Mouse (Mus musculus) limb, embryonic 12.5 days (tissue): Measurements from ENCODE around the gene Nudt4. TPM values are rescaled to one million over a fixed set of nuclear protein-coding genes. Genes with fewer than 3 reads are reported as not detected.

Experiments
- ATAC-seq: fragments of 200-750 bp; cut with Nextera tagmentation; 2 replicates; pipeline ENCODE4 v1.8.0; 2017; ENCODE audit warnings: low read depth, moderate TSS enrichment; ENCODE audit not compliant: insufficient number of reproducible peaks, insufficient read depth, low FRiP score, low TSS enrichment
- H3K27ac ChIP-seq: fragments of 300-500 bp; sonication (generic); 2 replicates; pipeline ENCODE4 v1.5.1; 2016; ENCODE audit warnings: mild to moderate bottlenecking, moderate library complexity
- H3K27me3 ChIP-seq: fragments of 300-500 bp; sonication (generic); 2 replicates; pipeline ENCODE4 v1.6.1; 2016; ENCODE audit warnings: mild to moderate bottlenecking, moderate library complexity
- H3K36me3 ChIP-seq: fragments of 300-500 bp; sonication (generic); 2 replicates; pipeline ENCODE4 v1.6.1; 2016; ENCODE audit warnings: mild to moderate bottlenecking, moderate library complexity
- H3K4me1 ChIP-seq: fragments of 300-500 bp; sonication (generic); replicated peaks from 2 replicates; pipeline ENCODE4 v1.6.1; 2016
- H3K4me2 ChIP-seq: fragments of 300-500 bp; sonication (generic); 2 replicates; pipeline ENCODE4 v1.6.1; 2016; ENCODE audit warnings: mild to moderate bottlenecking, moderate library complexity
- H3K4me3 ChIP-seq: fragments of 300-500 bp; sonication (generic); replicated peaks from 2 replicates; pipeline ENCODE4 v1.5.1; 2016; ENCODE audit warnings: mild to moderate bottlenecking
- H3K9ac ChIP-seq: fragments of 300-500 bp; sonication (generic); replicated peaks from 2 replicates; pipeline ENCODE4 v1.6.1; 2016; ENCODE audit warnings: mild to moderate bottlenecking, moderate library complexity
- H3K9me3 ChIP-seq: fragments of 300-500 bp; sonication (generic); 2 replicates; pipeline ENCODE4 v1.6.1; 2016; ENCODE audit warnings: mild to moderate bottlenecking, moderate library complexity
- WGBS: fragments of 180-500 bp; shearing (Covaris S2); methylation state at CpG from one replicate; pipeline ENCODE4 v1.1.7; 2016; 5-methylcytosine and 5-hydroxymethylcytosine counted together
- polyA plus RNA-seq: library from polyadenylated mRNA; unstranded; fragments of >200 nt; fragmentation: Nextera tagmentation; extraction: Ambion mirVana; gene quantifications from 2 replicates; pipeline ENCODE4 v1.2.1, GENCODE M21; 2016

Gene Nudt4
- 111 and 120 TPM in 2 replicates for polyA plus RNA-seq

- Histone ChIP-seq H3K9ac (peak within 1 kb of the TSS; percentile 96), H3K4me1 (peaks cover 29% of the 10 kb centered on the region), H3K27me3 (no peaks in the 10 kb centered on the region), H3K9me3 (no peaks in the 10 kb centered on the region), H3K4me2 (peak within 1 kb of the TSS; percentile 86), H3K27ac (peak within 1 kb of the TSS; percentile 91), H3K36me3 (0 out of 2 replicates have a peak, but pooled peaks cover 3% of the 10 kb centered on the region), H3K4me3 (peak within 1 kb of the TSS; percentile 96)
- WGBS = 3% methylated on average over 79 of the region's 97 CpGs
- peak; percentile 81 for ATAC-seq
Measured at GRCm38 (mm10) chr10:95563851-95564845, at the start of gene Nudt4. Gene Nudt4, minus strand, starts transcription at chr10:95564146.

DNA sequence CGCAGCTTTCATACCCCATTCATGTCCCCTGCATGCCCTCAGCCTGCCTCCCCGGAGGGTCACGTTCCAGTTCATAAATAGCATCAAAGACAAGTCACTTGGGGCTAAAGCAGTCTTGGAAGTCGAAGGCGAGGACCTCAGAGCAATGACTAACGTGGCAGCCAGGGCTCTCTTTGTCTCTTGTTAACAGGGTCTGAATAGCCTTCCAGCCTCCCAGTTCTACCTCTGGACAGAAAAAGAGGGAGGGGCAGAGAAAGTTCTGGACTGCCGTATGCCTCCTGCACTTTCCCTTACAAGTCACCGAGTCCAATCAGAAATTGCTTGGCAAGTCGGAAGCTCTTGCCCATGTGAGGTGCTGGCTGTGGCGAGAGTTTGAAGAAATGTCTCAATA is 47.4 kb upstream of the Nudt4 start:
- no peak overlapping the region for H3K27ac ChIP-seq
- WGBS = 51% methylated on average over 10 of the region's 10 CpGs

DNA sequence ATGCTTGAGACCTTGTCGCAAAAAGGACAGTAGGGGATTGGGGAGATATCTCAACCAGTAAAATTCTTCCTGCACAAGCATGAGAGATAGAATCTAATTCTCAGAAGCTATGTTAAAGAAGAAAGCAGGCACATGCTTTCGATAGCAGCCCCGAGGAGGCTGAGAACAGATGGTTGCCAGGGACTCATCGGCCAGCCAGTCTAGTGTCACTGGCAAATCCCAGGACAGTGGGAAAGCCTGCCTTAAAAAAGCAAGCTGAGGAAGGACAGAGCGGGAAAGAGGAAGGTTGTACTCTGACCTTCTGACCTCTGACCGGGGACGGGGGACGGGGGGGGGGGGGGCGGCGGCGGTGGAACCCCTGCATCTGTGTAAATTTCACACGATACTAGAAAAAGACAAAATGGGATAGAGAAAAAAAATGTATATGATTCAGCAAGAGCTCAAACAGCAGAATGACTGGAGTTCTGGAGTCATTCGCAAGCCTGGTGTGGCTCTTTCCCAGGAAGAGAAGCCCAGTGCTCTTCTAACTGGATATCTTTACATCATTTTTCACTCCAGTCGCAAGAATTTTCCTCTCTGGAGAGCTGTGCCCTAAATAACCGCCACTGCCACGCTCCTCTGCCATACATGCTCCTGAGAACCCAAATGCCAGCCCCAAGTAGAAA is 46.9 kb upstream of the Nudt4 start:
- no peak overlapping the region for H3K9ac ChIP-seq
- H3K36me3 ChIP-seq = no peaks in the 10 kb centered on the region
- no peak for ATAC-seq
- WGBS = 54% methylated on average over 16 of the region's 16 CpGs
- H3K4me2 ChIP-seq = peak overlapping the region; percentile 17
- no peaks in the 10 kb centered on the region for H3K27me3 ChIP-seq
- peaks cover 6% of the 10 kb centered on the region; the same call in 1 of the 2 replicates for H3K4me1 ChIP-seq
- no peaks in the 10 kb centered on the region for H3K9me3 ChIP-seq
- no peak overlapping the region for H3K27ac ChIP-seq
- H3K4me3 ChIP-seq = no peak overlapping the region

More for the DNA sequence above, 47.4 kb upstream of the Nudt4 start:
- Histone ChIP-seq H3K27me3 (no peaks in the 10 kb centered on the region), H3K9ac (no peak overlapping the region), H3K4me2 (peak overlapping the region; percentile 17), H3K36me3 (no peaks in the 10 kb centered on the region), H3K4me1 (peaks cover 6% of the 10 kb centered on the region; the same call in 1 of the 2 replicates), H3K9me3 (no peaks in the 10 kb centered on the region), H3K4me3 (no peak overlapping the region)
- ATAC-seq = no peak

- H3K4me2 ChIP-seq = 0 out of 2 replicates have a peak overlapping the region, but pooled peaks have one; percentile 17
- no peak for ATAC-seq
Measured at GRCm38 (mm10) chr10:95604979-95605613, 41.1 kb upstream of the Nudt4 start.

DNA sequence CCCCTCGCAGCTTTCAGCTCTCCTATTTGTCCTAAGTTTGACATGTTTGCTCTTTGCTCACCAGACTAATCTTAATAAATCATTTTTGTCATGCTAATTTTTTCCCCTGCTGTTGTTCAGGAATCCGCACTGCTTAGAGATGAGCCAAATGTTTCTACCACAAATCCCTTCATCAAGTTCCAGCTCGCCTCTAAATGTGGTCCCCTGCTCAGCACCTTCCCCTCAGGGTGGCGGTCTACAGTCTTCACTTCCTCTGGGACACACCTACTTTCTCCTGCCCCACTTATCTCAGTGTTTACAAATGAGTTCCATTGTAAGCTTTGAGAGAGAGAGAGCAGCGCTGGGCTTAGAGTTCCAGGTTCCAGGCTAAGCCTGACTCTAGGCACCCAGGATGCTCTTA is 36.6 kb upstream of the Nudt4 start:
- Histone ChIP-seq H3K27ac (no peak overlapping the region), H3K4me3 (no peak overlapping the region), H3K36me3 (no peaks in the 10 kb centered on the region), H3K27me3 (no peaks in the 10 kb centered on the region), H3K4me2 (no peak overlapping the region), H3K9me3 (no peaks in the 10 kb centered on the region), H3K4me1 (0 out of 2 replicates have a peak, but pooled peaks cover 5% of the 10 kb centered on the region), H3K9ac (no peak overlapping the region)
- ATAC-seq = no peak
- 56% methylated on average over 5 of the region's 5 CpGs for WGBS

More at GRCm38 (mm10) chr10:95604979-95605613, 41.1 kb upstream of the Nudt4 start:
- H3K27ac ChIP-seq = no peak overlapping the region
- no peaks in the 10 kb centered on the region for H3K9me3 ChIP-seq
- H3K4me3 ChIP-seq = no peak overlapping the region
- WGBS = 49% methylated on average over 22 of the region's 22 CpGs
- no peak overlapping the region for H3K9ac ChIP-seq
- no peaks in the 10 kb centered on the region for H3K36me3 ChIP-seq
- H3K27me3 ChIP-seq = no peaks in the 10 kb centered on the region
- H3K4me1 ChIP-seq = 0 out of 2 replicates have a peak, but pooled peaks cover 5% of the 10 kb centered on the region

- Histone ChIP-seq H3K36me3 (no peaks in the 10 kb centered on the region), H3K27ac (no peak overlapping the region), H3K4me1 (no peaks in the 10 kb centered on the region), H3K4me3 (no peak overlapping the region), H3K9me3 (no peaks in the 10 kb centered on the region), H3K27me3 (no peaks in the 10 kb centered on the region), H3K9ac (no peak overlapping the region), H3K4me2 (no peak overlapping the region)
- 79% methylated on average over 7 of the region's 7 CpGs for WGBS
- no peak for ATAC-seq
Measured at GRCm38 (mm10) chr10:95599740-95600139, 35.8 kb upstream of the Nudt4 start.

GRCm38 (mm10) chr10:95598056-95598587 is 34.2 kb upstream of the Nudt4 start:
- Histone ChIP-seq H3K4me2 (no peak overlapping the region), H3K27ac (no peak overlapping the region), H3K27me3 (no peaks in the 10 kb centered on the region), H3K4me1 (no peaks in the 10 kb centered on the region), H3K4me3 (no peak overlapping the region), H3K9me3 (no peaks in the 10 kb centered on the region), H3K9ac (no peak overlapping the region), H3K36me3 (no peaks in the 10 kb centered on the region)
- no peak for ATAC-seq
- 83% methylated on average over 15 of the region's 15 CpGs for WGBS

- 45% methylated on average over 8 of the region's 8 CpGs for WGBS
- Histone ChIP-seq H3K36me3 (no peaks in the 10 kb centered on the region), H3K9me3 (no peaks in the 10 kb centered on the region), H3K4me3 (no peak overlapping the region), H3K27me3 (no peaks in the 10 kb centered on the region), H3K4me1 (no peaks in the 10 kb centered on the region), H3K9ac (no peak overlapping the region), H3K4me2 (no peak overlapping the region), H3K27ac (no peak overlapping the region)
- no peak for ATAC-seq
Measured at GRCm38 (mm10) chr10:95595852-95596639, 32.1 kb upstream of the Nudt4 start.

DNA sequence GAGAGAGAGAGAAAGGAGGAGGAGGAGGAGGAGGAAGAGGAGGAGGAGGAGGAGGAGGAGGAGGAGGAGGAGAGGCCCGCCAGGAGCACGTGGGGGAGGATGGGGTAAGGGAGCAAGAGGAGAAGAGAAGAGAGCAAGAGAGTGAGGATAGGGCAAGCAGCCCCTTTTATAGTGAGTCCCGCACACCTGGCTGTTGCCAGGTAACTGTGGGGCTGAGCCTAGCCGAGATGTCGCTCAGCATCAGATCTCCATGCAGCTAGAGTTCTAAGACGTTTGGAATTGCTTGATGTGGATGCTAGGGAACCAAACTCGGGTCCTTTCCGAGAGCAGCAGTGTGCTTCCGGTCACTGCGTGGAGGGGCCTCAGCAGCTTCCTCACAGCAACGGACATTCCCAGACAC is 30.5 kb upstream of the Nudt4 start:
- H3K36me3 ChIP-seq = no peaks in the 10 kb centered on the region
- ATAC-seq = no peak
- 62% methylated on average over 11 of the region's 11 CpGs for WGBS
- H3K9ac ChIP-seq = no peak overlapping the region
- no peak overlapping the region for H3K4me3 ChIP-seq
- no peak overlapping the region for H3K27ac ChIP-seq
- H3K4me2 ChIP-seq = no peak overlapping the region
- no peaks in the 10 kb centered on the region for H3K9me3 ChIP-seq
- no peaks in the 10 kb centered on the region for H3K27me3 ChIP-seq
- H3K4me1 ChIP-seq = no peaks in the 10 kb centered on the region

DNA sequence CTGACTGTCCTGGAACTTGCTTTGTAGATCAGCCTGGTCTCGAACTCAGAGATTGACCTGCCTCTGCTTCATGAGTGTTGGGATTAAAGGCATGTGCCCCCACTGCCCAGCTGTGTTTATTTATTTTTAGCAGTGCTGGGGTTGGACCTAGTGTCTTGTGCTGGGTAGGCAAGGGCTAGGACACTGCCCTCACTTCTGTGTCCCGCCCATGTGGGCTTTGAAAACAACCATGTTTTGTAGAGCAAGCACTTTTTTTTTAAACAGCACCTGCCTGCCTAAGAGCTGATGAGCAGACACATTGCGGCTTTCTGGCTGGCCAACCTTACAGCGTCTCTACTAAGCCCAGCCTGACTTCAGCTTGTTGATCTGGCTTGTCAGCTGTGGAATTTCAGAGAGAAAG is 27.3 kb upstream of the Nudt4 start:
- H3K4me1 ChIP-seq = no peaks in the 10 kb centered on the region
- no peak for ATAC-seq
- no peaks in the 10 kb centered on the region for H3K36me3 ChIP-seq
- H3K4me3 ChIP-seq = no peak overlapping the region
- WGBS = 87% methylated on average over 4 of the region's 4 CpGs
- H3K27ac ChIP-seq = no peak overlapping the region
- no peaks in the 10 kb centered on the region for H3K9me3 ChIP-seq
- H3K9ac ChIP-seq = no peak overlapping the region
- no peak overlapping the region for H3K4me2 ChIP-seq
- no peaks in the 10 kb centered on the region for H3K27me3 ChIP-seq
